Mouse (Mus musculus) ES-Bruce4 (cell line): ENCODE measurements around the gene Suds3.

Experiments
- EP300 ChIP-seq: IDR thresholded peaks from 2 replicates; pipeline ENCODE4 v1.6.1; 2011; ENCODE audit warnings: low read depth, low read length; ENCODE audit not compliant: insufficient read depth
- POLR2A ChIP-seq: IDR thresholded peaks from one replicate; pipeline ENCODE4 v1.8.1; 2011; ENCODE audit warnings: low read length; ENCODE audit not compliant: insufficient read depth

- no peak for TF ChIP-seq POLR2A
- TF ChIP-seq EP300 = no peak
Observed at GRCm38 (mm10) chr5:117123840-117124239, 7.9 kb upstream of the Suds3 start.
